Comparison of ENCODE assay signal across 9 mouse cellular contexts in the genomic region with DNA sequence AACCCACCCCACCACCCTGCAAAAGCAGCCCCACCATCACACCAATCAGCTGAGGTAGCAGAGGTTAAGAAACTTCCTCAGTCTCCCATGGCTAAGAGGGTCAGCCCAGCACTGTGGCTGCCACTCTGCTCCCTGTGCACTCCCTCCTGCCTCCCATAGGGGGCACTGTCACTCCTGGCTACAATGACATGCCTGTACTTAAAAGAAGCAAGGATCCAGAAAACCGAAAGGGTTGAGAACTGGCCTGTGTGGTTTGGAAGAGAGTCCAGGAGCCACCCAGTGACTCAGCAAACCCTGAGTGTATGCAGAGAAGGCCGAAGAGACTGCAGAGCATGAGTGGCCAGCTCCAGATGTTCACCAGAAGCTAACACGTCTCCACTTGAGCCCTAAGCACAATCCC. TPM values are rescaled to one million over a fixed set of nuclear protein-coding genes. Genes with fewer than 3 reads are reported as not detected.
A peak's percentile ranks its signal among the peaks of the same experiment; 100 is the strongest.
DNase-seq lines count a peak whose midpoint lies in the region; ATAC-seq and TF ChIP-seq lines count a peak whose summit lies in the region.
"Had no signal": no experiment of that assay in that cellular context is flagged by ENCODE, and none has a peak within 500 bp of the region (broad histone marks: within the 10 kb centered on the region; RNA-seq: fewer than 3 reads in every experiment).

No protein-coding gene starts in this region.

- no peak for ATAC-seq in hindbrain, embryonic 12.5 days (ENCODE audit: low FRiP score)
- peak; percentile 51; the same call in 1 of the 2 replicates for ATAC-seq in embryonic facial prominence, embryonic 15.5 days (ENCODE audit: insufficient number of reproducible peaks, low FRiP score, low TSS enrichment, low read depth)
- peak; percentile 82 to 89 for ATAC-seq in hematopoietic stem cell, adult 5-6 weeks (replicated peaks in 1 of 2; ENCODE audit: insufficient read depth in 1 of 2, low FRiP score in 2 of 2, low TSS enrichment in 1 of 2, low read depth in 1 of 2, poor library complexity in 2 of 2, severe bottlenecking in 2 of 2)
- no peak for ATAC-seq in midbrain, embryonic 16.5 days

- H3K4me1 ChIP-seq in hindbrain, embryonic 10.5 days (replicated peaks) = peaks cover 17% of the 10 kb centered on the region
- H3K4me1 ChIP-seq in hindbrain, embryonic 12.5 days = peaks cover 16% of the 10 kb centered on the region
- H3K4me1 ChIP-seq in bone marrow, adult 2 months (ENCODE audit: control insufficient read depth, insufficient read depth, low read length) = no peaks in the 10 kb centered on the region; the same call in 1 of the 2 replicates
- H3K4me1 ChIP-seq in embryonic facial prominence, embryonic 15.5 days = peaks cover 5% of the 10 kb centered on the region; the same call in 1 of the 2 replicates
- peaks cover 16% of the 10 kb centered on the region; the same call in 1 of the 2 replicates for H3K4me1 ChIP-seq in midbrain, embryonic 16.5 days (ENCODE audit: control insufficient read depth, insufficient read depth, low read length)

- WGBS in hindbrain, embryonic 10.5 days = 51% methylated on average over 3 of the region's 3 CpGs
- WGBS in hindbrain, embryonic 12.5 days = 65% methylated on average over 3 of the region's 3 CpGs
- WGBS in bone marrow, adult 2 months = 9% methylated on average over 3 of the region's 3 CpGs
- WGBS in embryonic facial prominence, embryonic 15.5 days = 36% methylated on average over 3 of the region's 3 CpGs
- WGBS in midbrain, embryonic 16.5 days = 54% methylated on average over 3 of the region's 3 CpGs

- H3K27me3 ChIP-seq in hindbrain, embryonic 10.5 days (ENCODE audit: insufficient read depth, poor library complexity, severe bottlenecking) = 0 out of 2 replicates have a peak, but pooled peaks cover 5% of the 10 kb centered on the region
- peaks cover 3% of the 10 kb centered on the region; the same call in 1 of the 2 replicates for H3K27me3 ChIP-seq in hindbrain, embryonic 12.5 days
- no peaks in the 10 kb centered on the region for H3K27me3 ChIP-seq in embryonic facial prominence, embryonic 15.5 days
- no peaks in the 10 kb centered on the region for H3K27me3 ChIP-seq in midbrain, embryonic 16.5 days (ENCODE audit: control insufficient read depth, insufficient read depth, low read depth, low read length)
- H3K27me3 ChIP-seq: neural tube, embryonic 12.5 days had no signal

- no peak overlapping the region for H3K27ac ChIP-seq in hindbrain, embryonic 10.5 days
- no peak overlapping the region for H3K27ac ChIP-seq in hindbrain, embryonic 12.5 days
- no peak overlapping the region for H3K27ac ChIP-seq in bone marrow, adult 2 months (ENCODE audit: control insufficient read depth, insufficient read depth, low read depth, low read length, poor library complexity)
- no peak overlapping the region for H3K27ac ChIP-seq in embryonic facial prominence, embryonic 15.5 days (replicated peaks)
- H3K27ac ChIP-seq in midbrain, embryonic 16.5 days (ENCODE audit: low read length) = peak overlapping the region; percentile 59
- H3K27ac ChIP-seq: neural tube, embryonic 12.5 days had no signal

- TF ChIP-seq POLR2A in bone marrow, adult 2 months (IDR thresholded peaks at IDR 0.05; ENCODE audit: borderline replicate concordance, control insufficient read depth, low read depth, low read length) = no peak

- intact Hi-C loops in left cerebral cortex, postnatal 4 days (cut with DNase I) = no loop called here

- peak; percentile 63 for DNase-seq in hindbrain, embryonic 10.5 days (ENCODE audit: low spot score)
- peak; percentile 39 for DNase-seq in left cerebral cortex, postnatal 4 days
- DNase-seq in testis, postnatal 10 days (ENCODE audit: low spot score) = peak; percentile 85

- H3K9ac ChIP-seq in hindbrain, embryonic 12.5 days = no peak overlapping the region
- no peak overlapping the region for H3K9ac ChIP-seq in embryonic facial prominence, embryonic 15.5 days
- H3K9ac ChIP-seq in midbrain, embryonic 16.5 days (ENCODE audit: low read depth, low read length) = no peak overlapping the region
- H3K9ac ChIP-seq: neural tube, embryonic 12.5 days had no signal

- H3K4me2 ChIP-seq in hindbrain, embryonic 12.5 days (replicated peaks) = no peak overlapping the region
- H3K4me2 ChIP-seq in embryonic facial prominence, embryonic 15.5 days (replicated peaks) = no peak overlapping the region
- no peak overlapping the region for H3K4me2 ChIP-seq in midbrain, embryonic 16.5 days (ENCODE audit: low read length)
- H3K4me2 ChIP-seq: neural tube, embryonic 12.5 days had no signal

- TF ChIP-seq CTCF in bone marrow, adult 2 months (IDR thresholded peaks at IDR 0.05; ENCODE audit: control insufficient read depth, insufficient read depth, low read length) = peak; percentile 87

- H3K36me3 ChIP-seq in hindbrain, embryonic 10.5 days = no peaks in the 10 kb centered on the region
- H3K36me3 ChIP-seq in hindbrain, embryonic 12.5 days = no peaks in the 10 kb centered on the region
- H3K36me3 ChIP-seq in embryonic facial prominence, embryonic 15.5 days = no peaks in the 10 kb centered on the region
- no peaks in the 10 kb centered on the region for H3K36me3 ChIP-seq in midbrain, embryonic 16.5 days (ENCODE audit: control insufficient read depth, insufficient read depth, low read length)
- H3K36me3 ChIP-seq: neural tube, embryonic 12.5 days had no signal

- no peaks in the 10 kb centered on the region for H3K9me3 ChIP-seq in hindbrain, embryonic 10.5 days
- H3K9me3 ChIP-seq in hindbrain, embryonic 12.5 days (replicated peaks) = no peaks in the 10 kb centered on the region
- no peaks in the 10 kb centered on the region for H3K9me3 ChIP-seq in embryonic facial prominence, embryonic 15.5 days (replicated peaks)
- no peaks in the 10 kb centered on the region for H3K9me3 ChIP-seq in midbrain, embryonic 16.5 days (replicated peaks; ENCODE audit: control insufficient read depth, low read length, poor library complexity, severe bottlenecking)
- H3K9me3 ChIP-seq: neural tube, embryonic 12.5 days had no signal

- no peak overlapping the region for H3K4me3 ChIP-seq in hindbrain, embryonic 10.5 days
- no peak overlapping the region for H3K4me3 ChIP-seq in hindbrain, embryonic 12.5 days
- H3K4me3 ChIP-seq in bone marrow, adult 2 months (replicated peaks; ENCODE audit: control insufficient read depth, low read depth, low read length) = no peak overlapping the region
- no peak overlapping the region for H3K4me3 ChIP-seq in embryonic facial prominence, embryonic 15.5 days (replicated peaks)
- no peak overlapping the region for H3K4me3 ChIP-seq in midbrain, embryonic 16.5 days (ENCODE audit: low read depth, low read length)
- H3K4me3 ChIP-seq: neural tube, embryonic 12.5 days had no signal

RNA-seq across cellular contexts. Expression of gene Gstm6, which starts 4.1 kb away (rescaled TPM):
- polyA plus RNA-seq in hindbrain, embryonic 10.5 days (2016; fragmentation: Nextera tagmentation; extraction: Ambion mirVana) = 10.8 and 10.9 TPM in 2 replicates
- 6.2 and 7.9 TPM in 2 replicates for polyA plus RNA-seq in hindbrain, embryonic 12.5 days (2016; fragmentation: Nextera tagmentation; extraction: Ambion mirVana)
- 1.8 TPM in 1 of 2 replicates, not detected in the other for polyA plus RNA-seq in bone marrow, adult 2 months (2011; ENCODE audit: insufficient read depth, insufficient read length, low replicate concordance, missing spikeins)
- 6.6 and 6.7 TPM in 2 replicates for polyA plus RNA-seq in embryonic facial prominence, embryonic 15.5 days (2015; fragmentation: Nextera tagmentation; extraction: Ambion mirVana)
- total RNA-seq in hematopoietic stem cell, adult 5-6 weeks (2017) = not detected in 2 replicates
- total RNA-seq in left cerebral cortex, postnatal 4 days (2021) = 1 to 10 TPM; 4.9 to 5.3 TPM
- 21.2 and 23.2 TPM in 2 replicates for polyA plus RNA-seq in midbrain, embryonic 16.5 days (2015; fragmentation: Nextera tagmentation; extraction: Ambion mirVana)

RNA-seq across cellular contexts. Expression of gene Gstm7, which starts 7.8 kb away (rescaled TPM):
- 19.3 and 49.5 TPM in 2 replicates for polyA plus RNA-seq in hindbrain, embryonic 10.5 days (2016; fragmentation: Nextera tagmentation; extraction: Ambion mirVana)
- 71.9 and 73.7 TPM in 2 replicates for polyA plus RNA-seq in hindbrain, embryonic 12.5 days (2016; fragmentation: Nextera tagmentation; extraction: Ambion mirVana)
- polyA plus RNA-seq in bone marrow, adult 2 months (2011; ENCODE audit: insufficient read depth, insufficient read length, low replicate concordance, missing spikeins) = not detected in 2 replicates
- 13.7 and 14.4 TPM in 2 replicates for polyA plus RNA-seq in embryonic facial prominence, embryonic 15.5 days (2015; fragmentation: Nextera tagmentation; extraction: Ambion mirVana)
- 8.3 and 11.8 TPM in 2 replicates for total RNA-seq in hematopoietic stem cell, adult 5-6 weeks (2017)
- total RNA-seq in left cerebral cortex, postnatal 4 days (2021) = 10 to 100 TPM; 29.3 to 29.7 TPM
- polyA plus RNA-seq in midbrain, embryonic 16.5 days (2015; fragmentation: Nextera tagmentation; extraction: Ambion mirVana) = 44.7 and 62.2 TPM in 2 replicates

RNA-seq across cellular contexts. Expression of gene Gstm3, which starts 29.7 kb away (rescaled TPM):
- not detected in 2 replicates for polyA plus RNA-seq in hindbrain, embryonic 10.5 days (2016; fragmentation: Nextera tagmentation; extraction: Ambion mirVana)
- polyA plus RNA-seq in hindbrain, embryonic 12.5 days (2016; fragmentation: Nextera tagmentation; extraction: Ambion mirVana) = not detected in 2 replicates
- polyA plus RNA-seq in bone marrow, adult 2 months (2011; ENCODE audit: insufficient read depth, insufficient read length, low replicate concordance, missing spikeins) = not detected in 2 replicates
- polyA plus RNA-seq in embryonic facial prominence, embryonic 15.5 days (2015; fragmentation: Nextera tagmentation; extraction: Ambion mirVana) = not detected in 2 replicates
- not detected in 2 replicates for total RNA-seq in hematopoietic stem cell, adult 5-6 weeks (2017)
- total RNA-seq in left cerebral cortex, postnatal 4 days (2021) = not detected
- not detected in 2 replicates for polyA plus RNA-seq in midbrain, embryonic 16.5 days (2015; fragmentation: Nextera tagmentation; extraction: Ambion mirVana)
- polyA plus RNA-seq: neural tube, embryonic 12.5 days had no signal

RNA-seq across cellular contexts. Expression of gene Gstm5, which starts 43.8 kb away (rescaled TPM):
- 219 and 233 TPM in 2 replicates for polyA plus RNA-seq in hindbrain, embryonic 10.5 days (2016; fragmentation: Nextera tagmentation; extraction: Ambion mirVana)
- polyA plus RNA-seq in hindbrain, embryonic 12.5 days (2016; fragmentation: Nextera tagmentation; extraction: Ambion mirVana) = 203 and 230 TPM in 2 replicates
- 40.9 and 62.6 TPM in 2 replicates for polyA plus RNA-seq in bone marrow, adult 2 months (2011; ENCODE audit: insufficient read depth, insufficient read length, low replicate concordance, missing spikeins)
- polyA plus RNA-seq in embryonic facial prominence, embryonic 15.5 days (2015; fragmentation: Nextera tagmentation; extraction: Ambion mirVana) = 213 and 231 TPM in 2 replicates
- total RNA-seq in hematopoietic stem cell, adult 5-6 weeks (2017) = 34.2 and 42.6 TPM in 2 replicates
- 10 to 100 TPM; 80.6 to 81.3 TPM for total RNA-seq in left cerebral cortex, postnatal 4 days (2021)
- polyA plus RNA-seq in midbrain, embryonic 16.5 days (2015; fragmentation: Nextera tagmentation; extraction: Ambion mirVana) = 225 and 239 TPM in 2 replicates

RNA-seq across cellular contexts. Expression of gene Gstm2, which starts 46.9 kb away (rescaled TPM):
- 20.7 and 25.7 TPM in 2 replicates for polyA plus RNA-seq in hindbrain, embryonic 10.5 days (2016; fragmentation: Nextera tagmentation; extraction: Ambion mirVana)
- 23.3 and 23.4 TPM in 2 replicates for polyA plus RNA-seq in hindbrain, embryonic 12.5 days (2016; fragmentation: Nextera tagmentation; extraction: Ambion mirVana)
- 8.7 and 10.5 TPM in 2 replicates for polyA plus RNA-seq in bone marrow, adult 2 months (2011; ENCODE audit: insufficient read depth, insufficient read length, low replicate concordance, missing spikeins)
- 60.2 and 73.5 TPM in 2 replicates for polyA plus RNA-seq in embryonic facial prominence, embryonic 15.5 days (2015; fragmentation: Nextera tagmentation; extraction: Ambion mirVana)
- 1.7 and 2.8 TPM in 2 replicates for total RNA-seq in hematopoietic stem cell, adult 5-6 weeks (2017)
- total RNA-seq in left cerebral cortex, postnatal 4 days (2021) = 1 to 10 TPM; 3.2 to 3.8 TPM
- 6.5 and 7.7 TPM in 2 replicates for polyA plus RNA-seq in midbrain, embryonic 16.5 days (2015; fragmentation: Nextera tagmentation; extraction: Ambion mirVana)

Comparison
In these comparisons a context has a peak if more than half of its experiments do, and no peak if none do; other contexts are left out.
1. ATAC-seq: peak in embryonic facial prominence, embryonic 15.5 days (single experiment) and hematopoietic stem cell, adult 5-6 weeks (2 of 2); none in hindbrain, embryonic 12.5 days (single experiment) and midbrain, embryonic 16.5 days (single experiment).
2. Peak in every context shown above with its lines, with median percentiles within 50 percentile points of each other: DNase-seq.